Mouse (Mus musculus) spleen, adult 12 weeks (tissue): ENCODE results near the gene Sema5b.
A peak's percentile ranks its signal among the peaks of the same experiment; 100 is the strongest.

ENCODE experiments used
- DNase-seq: peaks from one replicate; pipeline ENCODE4 v3.0.0; 2022; ENCODE audit warnings: low spot score

Gene Sema5b

GRCm38 (mm10) chr16:35593474-35593873 is 52.5 kb downstream of the Sema5b start:
- DNase-seq: no peak

- no peak for DNase-seq
Observed at GRCm38 (mm10) chr16:35596241-35596640, 55.3 kb downstream of the Sema5b start.

- DNase-seq: no peak
Observed at GRCm38 (mm10) chr16:35596661-35597350, 55.9 kb downstream of the Sema5b start.

GRCm38 (mm10) chr16:35597991-35598390 is 57.0 kb downstream of the Sema5b start:
- DNase-seq: no peak

- DNase-seq: no peak
Observed at GRCm38 (mm10) chr16:35598802-35599201, 57.9 kb downstream of the Sema5b start.

- DNase-seq: no peak
Observed at GRCm38 (mm10) chr16:35600282-35600681, 59.3 kb downstream of the Sema5b start.

GRCm38 (mm10) chr16:35601426-35601825 is 60.5 kb downstream of the Sema5b start:
- no peak for DNase-seq

GRCm38 (mm10) chr16:35602529-35602928 is 61.6 kb downstream of the Sema5b start:
- DNase-seq: no peak

GRCm38 (mm10) chr16:35603729-35604522 is 63.0 kb downstream of the Sema5b start:
- no peak for DNase-seq

GRCm38 (mm10) chr16:35607250-35607649 is 66.3 kb downstream of the Sema5b start:
- no peak for DNase-seq

GRCm38 (mm10) chr16:35608244-35608643 is 67.3 kb downstream of the Sema5b start:
- DNase-seq: no peak

GRCm38 (mm10) chr16:35609561-35609960 is 68.6 kb downstream of the Sema5b start:
- DNase-seq: no peak

GRCm38 (mm10) chr16:35613851-35614804 is 73.2 kb downstream of the Sema5b start:
- DNase-seq: no peak

GRCm38 (mm10) chr16:35617732-35618131 is 76.8 kb downstream of the Sema5b start:
- DNase-seq: no peak

- DNase-seq: no peak
Observed at GRCm38 (mm10) chr16:35623026-35623425, 82.1 kb downstream of the Sema5b start.

GRCm38 (mm10) chr16:35623986-35624385 is 83.0 kb downstream of the Sema5b start:
- no peak for DNase-seq

- DNase-seq: no peak
Observed at GRCm38 (mm10) chr16:35624877-35625276, 83.9 kb downstream of the Sema5b start.

- DNase-seq: no peak
Observed at GRCm38 (mm10) chr16:35625286-35626020, 84.5 kb downstream of the Sema5b start.

- DNase-seq: peak; percentile 27
Observed at GRCm38 (mm10) chr16:35627992-35628607, 87.2 kb downstream of the Sema5b start.

- no peak for DNase-seq
Observed at GRCm38 (mm10) chr16:35630470-35631183, 89.7 kb downstream of the Sema5b start.
